Mouse (Mus musculus) kidney, postnatal 14 days (tissue): ENCODE measurements around the gene Gm960.

ENCODE experiments used
- DNase-seq: peaks from one replicate; pipeline ENCODE4 v3.0.0; 2022; ENCODE audit warnings: mixed read lengths

Gene Gm960

GRCm38 (mm10) chr19:4698205-4698677, at the start of gene Gm960:
TSS of gene Gm960 (minus strand) at chr19:4698668.
- peak; percentile 81 for DNase-seq

GRCm38 (mm10) chr19:4747631-4748312, 49.3 kb upstream of the Gm960 start:
- no peak for DNase-seq

- DNase-seq: peak; percentile 32
Measured at GRCm38 (mm10) chr19:4746611-4747010, 48.1 kb upstream of the Gm960 start.

GRCm38 (mm10) chr19:4745681-4746080, 47.2 kb upstream of the Gm960 start:
- no peak for DNase-seq

- DNase-seq: peak; percentile 38
Measured at GRCm38 (mm10) chr19:4745057-4745456, 46.6 kb upstream of the Gm960 start.

- no peak for DNase-seq
Measured at GRCm38 (mm10) chr19:4744026-4744425, 45.6 kb upstream of the Gm960 start.

GRCm38 (mm10) chr19:4743524-4743923, 45.1 kb upstream of the Gm960 start:
- DNase-seq: peak; percentile 43

GRCm38 (mm10) chr19:4742229-4742628, 43.8 kb upstream of the Gm960 start:
- no peak for DNase-seq

- DNase-seq: no peak
Measured at GRCm38 (mm10) chr19:4741482-4741881, 43.0 kb upstream of the Gm960 start.

- no peak for DNase-seq
Measured at GRCm38 (mm10) chr19:4739762-4740161, 41.3 kb upstream of the Gm960 start.

- no peak for DNase-seq
Measured at GRCm38 (mm10) chr19:4739053-4739452, 40.6 kb upstream of the Gm960 start.

GRCm38 (mm10) chr19:4737866-4738265, 39.4 kb upstream of the Gm960 start:
- DNase-seq: no peak

- no peak for DNase-seq
Measured at GRCm38 (mm10) chr19:4733052-4733451, 34.6 kb upstream of the Gm960 start.

- no peak for DNase-seq
Measured at GRCm38 (mm10) chr19:4729186-4729585, 30.7 kb upstream of the Gm960 start.

GRCm38 (mm10) chr19:4720671-4721244, 22.3 kb upstream of the Gm960 start:
- DNase-seq: peak; percentile 84

GRCm38 (mm10) chr19:4720112-4720511, 21.6 kb upstream of the Gm960 start:
- no peak for DNase-seq

GRCm38 (mm10) chr19:4719351-4719764, 20.9 kb upstream of the Gm960 start:
- DNase-seq: peak; percentile 68

GRCm38 (mm10) chr19:4718716-4719115, 20.2 kb upstream of the Gm960 start:
- DNase-seq: no peak

- DNase-seq: no peak
Measured at GRCm38 (mm10) chr19:4717281-4717680, 18.8 kb upstream of the Gm960 start.

- no peak for DNase-seq
Measured at GRCm38 (mm10) chr19:4716756-4717155, 18.3 kb upstream of the Gm960 start.

- DNase-seq: no peak
Measured at GRCm38 (mm10) chr19:4713886-4714285, 15.4 kb upstream of the Gm960 start.

- no peak for DNase-seq
Measured at GRCm38 (mm10) chr19:4712781-4713526, 14.5 kb upstream of the Gm960 start.

- no peak for DNase-seq
Measured at GRCm38 (mm10) chr19:4712156-4712780, 13.8 kb upstream of the Gm960 start.
